Mouse (Mus musculus): Measurements from ENCODE around the gene C8a. TPM values are rescaled to one million over a fixed set of nuclear protein-coding genes. Genes with fewer than 3 reads are reported as not detected.

C8a gene
- polyA plus RNA-seq, 1 experiment from 2014 or later, result 0.36 TPM

- H3K36me3 ChIP-seq (ENCODE audit: control insufficient read depth, insufficient read depth, low read length), result no peaks in the 10 kb centered on the region
- no peak overlapping the region for H3K4me2 ChIP-seq
- no peak overlapping the region for H3K4me3 ChIP-seq (ENCODE audit: low read depth, low read length)
- H3K27me3 ChIP-seq (ENCODE audit: control insufficient read depth, insufficient read depth, low read length), result no peaks in the 10 kb centered on the region
- ATAC-seq (replicated peaks; ENCODE audit: insufficient number of reproducible peaks, low FRiP score, low TSS enrichment), result no peak
- H3K4me1 ChIP-seq (ENCODE audit: control insufficient read depth, insufficient read depth, low read length), result no peaks in the 10 kb centered on the region
- no peak overlapping the region for H3K27ac ChIP-seq (ENCODE audit: low read depth, low read length)
- WGBS (ENCODE audit: insufficient replicate concordance), result 55% methylated on average over 3 of the region's 3 CpGs
- no peak overlapping the region for H3K9ac ChIP-seq (ENCODE audit: low read depth, low read length)
- no peaks in the 10 kb centered on the region for H3K9me3 ChIP-seq (replicated peaks; ENCODE audit: control insufficient read depth, low read length)
Observed at GRCm38 (mm10) chr4:104775601-104776000, 100.6 kb downstream of the C8a start.

- WGBS (ENCODE audit: insufficient replicate concordance), result 63% methylated on average over 4 of the region's 4 CpGs
- no peak for ATAC-seq (replicated peaks; ENCODE audit: insufficient number of reproducible peaks, low FRiP score, low TSS enrichment)
- Histone ChIP-seq H3K27me3 (ENCODE audit: control insufficient read depth, insufficient read depth, low read length) (peaks cover 5% of the 10 kb centered on the region; the same call in 1 of the 2 replicates), H3K27ac (ENCODE audit: low read depth, low read length) (no peak overlapping the region), H3K9me3 (replicated peaks; ENCODE audit: control insufficient read depth, low read length) (no peaks in the 10 kb centered on the region), H3K36me3 (ENCODE audit: control insufficient read depth, insufficient read depth, low read length) (no peaks in the 10 kb centered on the region), H3K4me1 (ENCODE audit: control insufficient read depth, insufficient read depth, low read length) (no peaks in the 10 kb centered on the region), H3K9ac (ENCODE audit: low read depth, low read length) (no peak overlapping the region), H3K4me3 (ENCODE audit: low read depth, low read length) (no peak overlapping the region), H3K4me2 (no peak overlapping the region)
Observed at GRCm38 (mm10) chr4:104770331-104770730, 105.9 kb downstream of the C8a start.

- Histone ChIP-seq H3K36me3 (ENCODE audit: control insufficient read depth, insufficient read depth, low read length) (no peaks in the 10 kb centered on the region), H3K27me3 (ENCODE audit: control insufficient read depth, insufficient read depth, low read length) (peaks cover 5% of the 10 kb centered on the region; the same call in 1 of the 2 replicates), H3K4me2 (no peak overlapping the region), H3K9me3 (replicated peaks; ENCODE audit: control insufficient read depth, low read length) (no peaks in the 10 kb centered on the region), H3K4me3 (ENCODE audit: low read depth, low read length) (no peak overlapping the region), H3K9ac (ENCODE audit: low read depth, low read length) (no peak overlapping the region), H3K27ac (ENCODE audit: low read depth, low read length) (no peak overlapping the region), H3K4me1 (ENCODE audit: control insufficient read depth, insufficient read depth, low read length) (no peaks in the 10 kb centered on the region)
- no peak for ATAC-seq (replicated peaks; ENCODE audit: insufficient number of reproducible peaks, low FRiP score, low TSS enrichment)
- 82% methylated on average over 8 of the region's 8 CpGs for WGBS (ENCODE audit: insufficient replicate concordance)
Observed at GRCm38 (mm10) chr4:104769602-104770001, 106.6 kb downstream of the C8a start.

- Histone ChIP-seq H3K36me3 (ENCODE audit: control insufficient read depth, insufficient read depth, low read length) (no peaks in the 10 kb centered on the region), H3K27ac (ENCODE audit: low read depth, low read length) (no peak overlapping the region), H3K9me3 (replicated peaks; ENCODE audit: control insufficient read depth, low read length) (no peaks in the 10 kb centered on the region), H3K27me3 (ENCODE audit: control insufficient read depth, insufficient read depth, low read length) (peaks cover 5% of the 10 kb centered on the region; the same call in 1 of the 2 replicates), H3K9ac (ENCODE audit: low read depth, low read length) (no peak overlapping the region), H3K4me1 (ENCODE audit: control insufficient read depth, insufficient read depth, low read length) (no peaks in the 10 kb centered on the region), H3K4me2 (no peak overlapping the region), H3K4me3 (ENCODE audit: low read depth, low read length) (no peak overlapping the region)
- 70% methylated on average over 4 of the region's 4 CpGs for WGBS (ENCODE audit: insufficient replicate concordance)
- ATAC-seq (replicated peaks; ENCODE audit: insufficient number of reproducible peaks, low FRiP score, low TSS enrichment), result no peak
Observed at GRCm38 (mm10) chr4:104768190-104768589, 108.0 kb downstream of the C8a start.

- H3K9me3 ChIP-seq (replicated peaks; ENCODE audit: control insufficient read depth, low read length), result no peaks in the 10 kb centered on the region
- 86% methylated on average over 8 of the region's 8 CpGs for WGBS (ENCODE audit: insufficient replicate concordance)
- no peak for ATAC-seq (replicated peaks; ENCODE audit: insufficient number of reproducible peaks, low FRiP score, low TSS enrichment)
Observed at GRCm38 (mm10) chr4:104766065-104766464, 110.1 kb downstream of the C8a start, which contains the start of gene C8b. Gene C8b, plus strand, starts transcription at chr4:104766317.

More at GRCm38 (mm10) chr4:104766065-104766464, 110.1 kb downstream of the C8a start, which contains the start of gene C8b:
- Histone ChIP-seq H3K27ac (ENCODE audit: low read depth, low read length) (no peak within 1 kb of the TSS), H3K27me3 (ENCODE audit: control insufficient read depth, insufficient read depth, low read length) (peaks cover 5% of the 10 kb centered on the region; the same call in 1 of the 2 replicates), H3K4me1 (ENCODE audit: control insufficient read depth, insufficient read depth, low read length) (no peaks in the 10 kb centered on the region), H3K4me2 (no peak within 1 kb of the TSS), H3K9ac (ENCODE audit: low read depth, low read length) (no peak within 1 kb of the TSS), H3K4me3 (ENCODE audit: low read depth, low read length) (no peak within 1 kb of the TSS), H3K36me3 (ENCODE audit: control insufficient read depth, insufficient read depth, low read length) (no peaks in the 10 kb centered on the region)

Other genes with a start within 250 kb of the C8a start
- 0.11 TPM in 1 of 2 replicates, not detected in the other for gene C8b, start 110.1 kb downstream of the C8a start, polyA plus RNA-seq (2014; fragmentation: Nextera tagmentation; extraction: Ambion mirVana)
- gene Gm17662, start 19.1 kb downstream of the C8a start, polyA plus RNA-seq (2014; fragmentation: Nextera tagmentation; extraction: Ambion mirVana), result not detected in 2 replicates
- 0.06 TPM in 1 of 2 replicates, not detected in the other for gene Fyb2, start 37.1 kb upstream of the C8a start, polyA plus RNA-seq (2014; fragmentation: Nextera tagmentation; extraction: Ambion mirVana)
- gene Prkaa2, start 233.5 kb upstream of the C8a start, polyA plus RNA-seq (2014; fragmentation: Nextera tagmentation; extraction: Ambion mirVana), result 38.8 and 49.1 TPM in 2 replicates